Mouse (Mus musculus) myocyte (in vitro differentiated cells): Measurements from ENCODE around the gene Rad54l.

ENCODE experiments used
- E2F4 ChIP-seq: IDR thresholded peaks from one replicate; pipeline ENCODE4 v1.6.1; 2011; ENCODE audit warnings: mild to moderate bottlenecking, control low read depth, moderate library complexity; ENCODE audit not compliant: insufficient read depth
- MAX ChIP-seq: IDR thresholded peaks from one replicate; pipeline ENCODE4 v1.6.1; 2011; ENCODE audit warnings: low read depth, mild to moderate bottlenecking, control low read depth
- POLR2A ChIP-seq: IDR thresholded peaks from one replicate; pipeline ENCODE4 v1.6.1; 2011; ENCODE audit warnings: low read depth, mild to moderate bottlenecking, control low read depth, moderate library complexity; ENCODE audit not compliant: insufficient read length
- POLR2AphosphoS2 ChIP-seq: IDR thresholded peaks from one replicate; pipeline ENCODE4 v1.6.1; 2011; ENCODE audit warnings: low read depth, control low read depth; ENCODE audit not compliant: insufficient read length
- TCF3 ChIP-seq: IDR thresholded peaks from one replicate; pipeline ENCODE4 v1.6.1; 2011; ENCODE audit warnings: low read depth, control low read depth; ENCODE audit not compliant: insufficient read length
- USF1 ChIP-seq: IDR thresholded peaks from one replicate; pipeline ENCODE4 v1.6.1; 2011; ENCODE audit warnings: low read depth, mild to moderate bottlenecking, control low read depth, moderate library complexity

DNA sequence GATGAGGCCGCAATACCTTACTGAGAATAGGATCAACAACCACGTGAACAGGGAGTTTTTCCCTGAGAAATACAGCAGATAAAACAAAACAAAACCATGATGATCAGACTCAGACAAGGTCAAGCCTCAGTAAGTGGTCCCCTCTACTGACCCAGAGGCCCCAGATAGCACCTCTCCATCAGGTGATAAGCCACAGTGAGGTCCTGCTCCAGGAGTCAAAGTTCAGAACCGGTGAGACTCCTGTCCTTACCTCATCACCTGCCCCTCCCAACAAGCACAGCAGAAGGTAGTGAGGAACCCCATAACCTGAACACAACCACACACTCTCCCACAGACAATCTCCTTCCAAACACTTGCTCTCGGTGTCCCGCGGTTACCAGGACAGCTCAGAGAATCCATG, 12.8 kb downstream of the Rad54l start:
- TF ChIP-seq POLR2A (no peak), POLR2AphosphoS2 (no peak), E2F4 (no peak), TCF3 (no peak), MAX (no peak), USF1 (no peak)
